Mouse (Mus musculus) CD4-positive, CD25-positive, alpha-beta regulatory T cell, adult 4 months (primary cell): ENCODE results near the gene Rhoc. TPM values are rescaled to one million over a fixed set of nuclear protein-coding genes. Genes with fewer than 3 reads are reported as not detected.
A peak's percentile ranks its signal among the peaks of the same experiment; 100 is the strongest.

Experiments
- ATAC-seq: one replicate; pipeline ENCODE4 v1.8.0; 2017
- polyA plus RNA-seq, 2 experiments: library from polyadenylated mRNA; unstranded; fragments of 100-300 nt; shearing (Covaris generic); gene quantifications; one replicate each; pipeline ENCODE4 v1.2.1; 2017

Gene Rhoc
- polyA plus RNA-seq, 2 experiments from 2014 or later = 7.4 to 7.8 TPM

DNA sequence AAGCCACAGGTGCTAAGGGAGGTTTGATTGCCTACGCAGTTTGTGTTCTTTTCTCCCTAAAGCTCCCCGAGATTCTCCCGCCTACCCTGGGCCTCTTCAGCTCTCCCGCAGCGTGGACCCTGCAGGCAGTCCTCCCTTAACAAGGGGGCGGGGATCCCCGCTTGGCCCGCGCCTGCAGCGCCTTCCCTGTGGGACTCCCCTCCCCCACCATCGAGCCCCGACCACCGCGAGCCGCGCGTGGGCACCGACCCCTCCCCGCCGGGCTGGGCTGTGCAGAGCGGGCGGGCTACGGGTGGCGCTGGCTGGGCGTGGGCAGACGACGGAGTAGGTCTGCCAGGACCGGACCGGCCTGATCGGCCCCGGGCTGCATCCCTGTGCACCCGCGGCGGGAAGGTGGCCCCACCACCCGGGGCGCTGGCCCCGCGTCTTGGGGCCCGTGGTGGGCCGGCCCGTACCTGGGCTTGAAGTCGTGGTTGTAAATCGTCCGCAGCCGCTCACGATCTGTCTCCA, 29.4 kb downstream of the Rhoc start:
- peak; percentile 23 for ATAC-seq

DNA sequence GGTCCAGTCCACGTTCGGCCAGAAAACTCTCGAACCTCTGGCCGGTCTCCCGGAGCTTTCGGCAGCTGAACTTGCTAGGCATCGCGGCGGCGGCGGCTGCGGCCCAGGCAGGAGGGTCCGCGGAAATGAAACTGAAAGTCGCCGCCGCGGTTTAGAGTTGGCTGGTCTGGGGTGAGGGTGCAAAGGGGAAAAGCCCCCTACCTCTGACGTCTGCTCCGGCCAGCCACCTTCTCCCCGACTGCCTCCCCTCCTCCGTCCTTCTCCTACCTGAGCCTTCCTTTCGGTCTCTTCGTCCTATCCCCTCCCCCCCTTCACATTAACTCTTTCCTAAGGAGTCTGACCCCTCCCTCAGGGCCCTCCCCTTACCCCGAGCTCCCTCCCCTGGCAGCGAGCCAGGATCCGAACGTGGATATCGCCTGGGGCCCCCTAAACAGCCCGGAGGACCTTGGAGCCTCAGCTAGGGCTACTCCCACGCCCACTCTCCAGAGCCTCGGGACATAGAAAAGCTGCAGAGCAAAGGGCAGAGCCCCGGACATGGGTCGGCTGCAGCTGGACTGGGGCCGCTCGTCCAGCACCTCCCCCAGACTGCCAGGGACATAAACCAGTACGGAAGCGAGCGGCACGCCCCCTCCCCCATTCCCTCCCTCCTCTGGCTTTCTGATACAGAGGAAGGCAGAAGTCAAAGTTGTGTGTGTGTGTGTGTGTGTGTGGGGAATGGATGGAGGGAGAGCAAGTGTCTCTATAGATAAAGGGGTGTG, 30.0 kb downstream of the Rhoc start, which contains the start of gene Mov10:
TSS of gene Mov10 (minus strand) at position 573 of the 758 bp plus-strand sequence.
- peak; percentile 68 for ATAC-seq

DNA sequence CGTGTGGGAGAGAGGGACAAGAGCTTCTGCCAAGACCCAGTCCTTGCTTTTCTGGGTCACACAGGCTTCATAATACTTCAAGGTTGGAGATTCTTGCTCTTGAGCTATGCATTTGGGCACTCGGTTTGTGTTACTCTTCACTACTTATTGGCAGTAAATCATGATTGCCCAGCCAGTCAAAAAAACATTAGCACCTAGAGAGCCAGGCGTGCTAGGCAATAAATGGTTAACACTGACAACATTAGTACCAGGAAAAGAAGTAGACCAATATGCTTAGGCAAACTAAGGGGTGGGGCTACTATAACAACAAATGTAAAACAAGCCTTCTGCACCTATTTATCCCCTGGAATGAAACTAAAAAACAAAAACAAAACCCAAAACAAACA, 30.6 kb downstream of the Rhoc start:
- ATAC-seq = peak; percentile 8

DNA sequence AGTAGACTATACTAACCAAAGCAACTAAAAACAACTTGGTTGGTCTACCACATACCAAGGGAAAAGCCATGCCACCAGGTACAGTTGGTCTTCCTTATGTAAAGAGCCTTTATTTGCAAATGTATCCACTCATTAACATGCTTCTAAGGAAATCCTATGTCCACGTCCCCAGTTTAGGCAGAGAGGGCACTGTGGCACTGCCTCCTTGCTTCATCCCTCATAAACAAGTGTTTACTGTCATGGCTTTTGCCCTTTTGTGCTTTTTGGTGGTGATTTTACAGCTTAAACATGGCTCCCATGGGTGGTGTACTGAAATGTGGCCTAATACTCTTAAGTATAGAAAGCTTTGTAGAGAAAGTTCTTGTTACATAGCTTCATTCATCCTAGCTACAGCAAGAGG, 32.3 kb downstream of the Rhoc start:
- ATAC-seq = no peak

DNA sequence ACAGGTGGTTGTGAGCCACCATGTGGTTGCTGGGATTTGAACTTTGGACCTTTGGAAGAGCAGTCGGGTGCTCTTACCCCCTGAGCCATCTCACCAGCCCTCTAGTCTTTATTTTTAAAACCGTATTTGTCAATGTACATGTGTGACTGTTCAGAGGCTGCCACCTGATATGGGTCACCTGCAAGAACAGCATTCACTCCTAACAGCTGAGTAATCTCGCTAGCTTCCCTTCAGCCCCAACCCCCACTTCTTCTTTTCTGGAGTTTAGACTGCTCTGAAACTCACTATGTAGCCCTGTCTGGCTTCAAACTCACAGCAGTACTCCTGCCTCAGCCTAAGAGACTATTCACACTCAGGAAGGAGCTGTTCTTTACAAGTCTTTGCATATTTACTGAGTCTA, 34.2 kb downstream of the Rhoc start:
- no peak for ATAC-seq

GRCm38 (mm10) chr3:104835797-104836196, 47.6 kb downstream of the Rhoc start:
- ATAC-seq = no peak

DNA sequence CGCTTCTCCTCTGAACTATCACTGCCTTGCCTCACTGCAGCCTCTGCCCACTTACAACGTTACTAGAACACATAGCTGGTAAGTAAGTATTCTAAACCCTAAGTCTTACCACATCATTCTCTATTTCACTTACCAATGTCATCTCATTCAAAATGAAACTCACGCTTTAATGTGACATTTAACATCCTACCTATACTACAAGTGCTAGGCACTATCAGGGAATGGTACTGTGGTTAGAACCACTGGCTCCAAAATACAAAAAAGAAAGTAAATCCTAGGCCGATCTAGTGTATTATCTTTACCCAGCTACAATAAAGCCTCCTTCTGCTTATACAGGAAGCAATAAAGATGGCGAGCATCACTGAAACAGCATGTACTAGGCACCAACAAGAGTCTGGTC, 52.9 kb downstream of the Rhoc start:
- ATAC-seq = peak; percentile 63

Other genes starting within 250 kb of the Rhoc start
- gene Slc16a1, start 149.7 kb upstream of the Rhoc start, polyA plus RNA-seq = 1 to 10 TPM; 6.0 to 6.6 TPM
- 10 to 100 TPM; 14.5 to 29.2 TPM for gene Ppm1j, start 7.3 kb upstream of the Rhoc start, polyA plus RNA-seq
- gene Fam19a3, start 6.5 kb upstream of the Rhoc start, polyA plus RNA-seq = 1 to 10 TPM in 1 of 2 experiments, under 1 TPM in 1; 0.67 to 1.2 TPM
- 10 to 100 TPM; 27.8 to 49.0 TPM for gene Mov10, start 30.2 kb downstream of the Rhoc start, polyA plus RNA-seq
- gene St7l, start 75.6 kb downstream of the Rhoc start, polyA plus RNA-seq = 10 to 100 TPM; 29.6 to 38.5 TPM
- gene Capza1, start 76.1 kb downstream of the Rhoc start, polyA plus RNA-seq = 100 to 1,000 TPM; 489 to 553 TPM
- gene Wnt2b, start 173.5 kb downstream of the Rhoc start, polyA plus RNA-seq = under 1 TPM; 0.35 to 0.75 TPM